Mouse (Mus musculus) midbrain, embryonic 14.5 days (tissue): Measurements from ENCODE around the gene Ccdc162. TPM values are rescaled to one million over a fixed set of nuclear protein-coding genes. Genes with fewer than 3 reads are reported as not detected.

ENCODE experiments used
- ATAC-seq: fragments of 200-750 bp; cut with Nextera tagmentation; 2 replicates; pipeline ENCODE4 v1.8.0; 2017; ENCODE audit warnings: moderate number of reproducible peaks, moderate library complexity; ENCODE audit not compliant: low FRiP score, low TSS enrichment
- DNase-seq: peaks from one replicate; pipeline ENCODE4 v3.0.0-alpha.2; 2015
- H3K27ac ChIP-seq: fragments of 300-500 bp; sonication (generic); replicated peaks from 2 replicates; pipeline ENCODE4 v1.5.1; 2014; ENCODE audit warnings: mild to moderate bottlenecking, low read depth, low read length, moderate library complexity
- H3K27me3 ChIP-seq: fragments of 300-500 bp; sonication (generic); 2 replicates; pipeline ENCODE4 v1.6.1; 2014; ENCODE audit warnings: low read length, control low read depth, mixed read lengths; ENCODE audit not compliant: control insufficient read depth, insufficient read depth
- H3K36me3 ChIP-seq: fragments of 300-500 bp; sonication (generic); 2 replicates; pipeline ENCODE4 v1.6.1; 2014; ENCODE audit warnings: low read length, control low read depth; ENCODE audit not compliant: control insufficient read depth, insufficient read depth
- H3K4me1 ChIP-seq: fragments of 300-500 bp; sonication (generic); 2 replicates; pipeline ENCODE4 v1.6.1; 2014; ENCODE audit warnings: mild to moderate bottlenecking, antibody characterized with exemption, low read length, control low read depth; ENCODE audit not compliant: control insufficient read depth, insufficient read depth
- H3K4me2 ChIP-seq: fragments of 300-500 bp; sonication (generic); 2 replicates; pipeline ENCODE4 v1.6.1; 2014; ENCODE audit warnings: mild to moderate bottlenecking, low read length, moderate library complexity
- H3K4me3 ChIP-seq: fragments of 300-500 bp; sonication (generic); replicated peaks from 2 replicates; pipeline ENCODE4 v1.5.1; 2014; ENCODE audit warnings: low read depth, low read length
- H3K9ac ChIP-seq: fragments of 300-500 bp; sonication (generic); replicated peaks from 2 replicates; pipeline ENCODE4 v1.6.1; 2014; ENCODE audit warnings: mild to moderate bottlenecking, low read length, moderate library complexity
- H3K9me3 ChIP-seq: fragments of 300-500 bp; sonication (generic); 2 replicates; pipeline ENCODE4 v1.6.1; 2016; ENCODE audit warnings: low read length, control low read depth, mixed read lengths; ENCODE audit not compliant: control insufficient read depth
- WGBS: fragments of 180-500 bp; shearing (Covaris S2); extraction: QIAGEN DNeasy Blood & Tissue Kit; methylation state at CpG from one replicate; pipeline ENCODE4 v1.1.7; 2014; 5-methylcytosine and 5-hydroxymethylcytosine counted together
- polyA plus RNA-seq: library from polyadenylated mRNA; unstranded; fragments of >200 nt; fragmentation: Nextera tagmentation; extraction: Ambion mirVana; gene quantifications from 2 replicates; pipeline ENCODE4 v1.2.1, GENCODE M21; 2014

Gene Ccdc162
- polyA plus RNA-seq, 1 experiment from 2014 or later: 0.26 TPM

DNA sequence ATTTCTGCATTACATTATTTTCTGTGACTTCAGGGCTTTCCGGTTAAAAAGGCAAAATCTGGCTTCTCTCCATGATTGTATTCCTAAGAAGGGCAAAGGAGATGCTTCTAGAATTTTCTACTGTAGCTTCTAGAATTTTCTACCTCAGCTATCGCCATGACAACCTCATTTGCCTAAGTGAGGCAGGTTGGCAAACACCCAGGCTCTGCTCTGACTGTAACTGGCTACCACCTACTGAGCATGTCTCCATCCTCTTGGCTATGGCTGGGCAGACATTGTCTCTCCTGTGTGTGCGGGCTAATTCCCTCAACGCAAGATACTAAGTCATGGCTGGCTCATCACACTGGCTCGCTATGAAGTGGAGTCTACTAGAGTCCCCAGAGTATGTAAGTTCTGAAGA, 30.1 kb upstream of the Ccdc162 start:
- WGBS: 90% methylated on average over 5 of the region's 5 CpGs
- DNase-seq: peak; percentile 29
- no peak for ATAC-seq

DNA sequence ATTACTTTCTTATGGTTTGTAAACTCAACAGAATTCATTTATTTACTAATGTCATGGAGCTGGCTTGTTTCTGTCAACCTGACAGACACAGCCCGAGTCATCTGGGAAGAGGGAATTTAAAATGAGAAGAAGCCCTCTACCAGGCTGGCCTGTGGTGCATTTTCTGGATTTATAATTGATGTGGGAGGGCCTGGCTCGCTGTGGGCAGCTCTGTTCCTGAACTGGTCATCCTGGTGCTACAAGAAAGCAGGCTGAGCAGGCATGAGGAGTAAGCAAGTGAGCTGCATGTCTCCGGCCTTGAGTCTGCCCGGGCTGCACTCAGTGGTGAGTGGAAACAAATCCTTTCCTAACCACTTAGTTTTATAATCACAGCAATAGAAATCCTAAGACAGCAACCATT, 27.6 kb upstream of the Ccdc162 start:
- Histone ChIP-seq H3K9me3 (no peaks in the 10 kb centered on the region), H3K4me1 (no peaks in the 10 kb centered on the region), H3K9ac (no peak overlapping the region), H3K4me3 (no peak overlapping the region), H3K27me3 (no peaks in the 10 kb centered on the region), H3K36me3 (no peaks in the 10 kb centered on the region), H3K27ac (no peak overlapping the region), H3K4me2 (no peak overlapping the region)
- WGBS: 79% methylated on average over 4 of the region's 4 CpGs
- DNase-seq (no peak), ATAC-seq (no peak)

More for the DNA sequence above, 30.1 kb upstream of the Ccdc162 start:
- Histone ChIP-seq H3K4me2 (no peak overlapping the region), H3K4me3 (no peak overlapping the region), H3K36me3 (no peaks in the 10 kb centered on the region), H3K27ac (no peak overlapping the region), H3K9me3 (no peaks in the 10 kb centered on the region), H3K4me1 (no peaks in the 10 kb centered on the region), H3K9ac (no peak overlapping the region), H3K27me3 (no peaks in the 10 kb centered on the region)

DNA sequence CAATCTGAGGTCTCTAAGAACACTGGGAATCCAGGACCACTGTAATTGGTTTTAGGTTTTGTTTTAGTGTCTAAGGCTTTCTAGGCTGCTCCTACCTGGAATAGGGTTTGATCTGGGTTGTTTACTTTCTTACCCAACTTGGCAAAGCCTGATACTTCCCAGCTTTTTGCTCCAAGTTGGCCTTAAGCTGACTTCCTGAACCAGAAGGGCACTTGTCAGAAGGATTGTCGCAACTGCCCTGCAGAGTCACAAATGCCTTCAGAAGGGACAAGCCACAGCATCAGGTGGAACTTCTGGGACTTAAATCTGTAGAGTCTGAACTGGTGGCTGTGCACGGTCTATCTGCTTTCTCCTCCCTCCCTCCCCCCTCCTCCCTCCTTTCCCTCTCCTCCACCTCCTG, 23.8 kb upstream of the Ccdc162 start:
- H3K4me1 ChIP-seq: 0 out of 2 replicates have a peak, but pooled peaks cover 3% of the 10 kb centered on the region
- ATAC-seq (no peak), DNase-seq (no peak)
- H3K9me3 ChIP-seq: no peaks in the 10 kb centered on the region
- no peak overlapping the region for H3K4me2 ChIP-seq
- no peaks in the 10 kb centered on the region for H3K27me3 ChIP-seq
- 0 out of 2 replicates have a peak, but pooled peaks cover 5% of the 10 kb centered on the region for H3K36me3 ChIP-seq
- H3K27ac ChIP-seq: no peak overlapping the region
- no peak overlapping the region for H3K4me3 ChIP-seq
- WGBS: 87% methylated on average over 2 of the region's 2 CpGs
- no peak overlapping the region for H3K9ac ChIP-seq

DNA sequence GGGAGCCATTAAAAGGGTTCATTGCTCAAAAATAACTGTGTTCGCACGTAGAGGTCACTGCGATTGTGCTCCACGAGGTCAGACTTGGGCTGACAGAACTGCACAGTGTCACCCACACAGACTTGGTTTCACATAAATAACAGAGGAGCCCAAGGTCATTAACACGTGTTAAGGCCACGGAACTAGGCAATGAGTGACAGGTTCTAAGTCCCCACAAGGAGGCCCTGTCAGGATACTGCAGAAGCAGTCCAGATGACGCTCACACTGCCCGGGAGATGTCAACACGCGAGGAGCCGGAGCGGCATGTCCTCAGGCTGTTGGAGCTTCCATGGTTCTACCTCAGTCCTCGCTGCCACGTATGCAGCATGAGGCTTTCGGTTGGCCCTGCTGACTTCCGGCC, 20.8 kb upstream of the Ccdc162 start:
- ATAC-seq (no peak), DNase-seq (no peak)
- no peak overlapping the region for H3K9ac ChIP-seq
- H3K4me3 ChIP-seq: no peak overlapping the region
- 98% methylated on average over 16 of the region's 16 CpGs for WGBS
- 0 out of 2 replicates have a peak, but pooled peaks cover 3% of the 10 kb centered on the region for H3K4me1 ChIP-seq
- no peak overlapping the region for H3K27ac ChIP-seq
- no peaks in the 10 kb centered on the region for H3K9me3 ChIP-seq
- H3K4me2 ChIP-seq: no peak overlapping the region
- H3K27me3 ChIP-seq: no peaks in the 10 kb centered on the region
- H3K36me3 ChIP-seq: 0 out of 2 replicates have a peak, but pooled peaks cover 5% of the 10 kb centered on the region

DNA sequence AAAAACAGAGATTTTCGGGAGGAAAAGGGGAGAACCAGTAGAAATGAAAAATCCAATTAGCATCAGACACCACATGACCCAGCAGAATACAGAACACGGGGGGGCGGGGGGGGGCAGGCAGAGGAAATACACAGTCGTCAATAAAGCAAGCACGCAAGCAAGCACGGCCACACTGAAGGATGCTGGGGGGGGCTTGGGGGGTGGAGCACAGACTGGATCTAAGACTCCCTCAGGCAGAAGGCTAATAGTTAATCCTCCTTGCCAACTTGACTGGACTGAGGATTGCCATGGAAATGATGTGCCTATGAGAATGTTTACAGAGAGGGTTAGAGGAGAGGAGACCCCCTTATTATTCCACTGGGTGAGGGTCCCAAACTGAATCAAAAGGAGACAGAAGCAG, 19.0 kb upstream of the Ccdc162 start:
- H3K4me3 ChIP-seq: no peak overlapping the region
- no peak overlapping the region for H3K4me2 ChIP-seq
- ATAC-seq (no peak), DNase-seq (peak; percentile 12)
- 50% methylated on average over 6 of the region's 6 CpGs for WGBS
- no peak overlapping the region for H3K27ac ChIP-seq
- no peak overlapping the region for H3K9ac ChIP-seq
- H3K36me3 ChIP-seq: 0 out of 2 replicates have a peak, but pooled peaks cover 5% of the 10 kb centered on the region
- no peaks in the 10 kb centered on the region for H3K9me3 ChIP-seq
- no peaks in the 10 kb centered on the region for H3K27me3 ChIP-seq
- H3K4me1 ChIP-seq: 0 out of 2 replicates have a peak, but pooled peaks cover 3% of the 10 kb centered on the region

DNA sequence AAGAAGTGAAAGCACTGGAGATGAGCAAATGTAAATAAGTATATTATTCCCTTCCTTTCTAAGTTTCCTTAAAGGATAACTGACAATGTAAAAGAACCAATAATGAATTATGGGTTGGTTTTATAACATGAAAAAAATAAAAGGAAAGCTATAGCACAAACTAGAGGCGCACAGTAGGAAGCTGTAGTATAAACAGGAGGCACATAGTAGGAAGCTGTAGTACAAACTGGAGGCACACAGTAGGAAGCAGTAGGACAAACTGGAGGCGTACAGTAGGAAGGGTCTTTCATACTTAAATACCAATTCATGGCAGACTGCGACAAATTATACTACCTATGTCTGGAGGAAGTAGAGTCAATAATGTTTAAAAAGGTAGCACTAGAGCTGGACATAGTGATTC, 16.8 kb upstream of the Ccdc162 start:
- Histone ChIP-seq H3K9me3 (no peaks in the 10 kb centered on the region), H3K4me3 (no peak overlapping the region), H3K4me2 (no peak overlapping the region), H3K9ac (no peak overlapping the region), H3K36me3 (0 out of 2 replicates have a peak, but pooled peaks cover 5% of the 10 kb centered on the region), H3K4me1 (0 out of 2 replicates have a peak, but pooled peaks cover 3% of the 10 kb centered on the region), H3K27ac (no peak overlapping the region), H3K27me3 (no peaks in the 10 kb centered on the region)
- 97% methylated on average over 3 of the region's 3 CpGs for WGBS
- ATAC-seq: no peak
- DNase-seq: no peak

DNA sequence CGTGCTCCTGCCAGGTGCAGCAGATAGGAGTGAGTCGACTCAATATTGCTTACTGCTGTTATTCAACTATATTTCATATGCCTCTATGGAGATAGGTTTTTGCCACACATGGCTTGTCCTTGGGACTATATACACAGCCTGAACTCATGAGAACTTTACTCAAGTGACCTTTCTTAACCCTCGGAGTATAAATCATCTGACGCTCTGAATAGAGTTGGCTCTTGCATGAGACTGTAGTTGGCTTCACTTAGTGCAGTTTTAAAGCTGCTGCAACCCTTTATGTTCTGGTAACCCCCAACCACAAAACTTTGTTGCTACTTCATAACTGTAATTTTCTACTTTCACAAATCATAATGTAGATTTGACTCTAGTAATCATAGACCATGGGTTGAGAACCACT, 15.5 kb upstream of the Ccdc162 start:
- H3K27ac ChIP-seq: no peak overlapping the region

DNA sequence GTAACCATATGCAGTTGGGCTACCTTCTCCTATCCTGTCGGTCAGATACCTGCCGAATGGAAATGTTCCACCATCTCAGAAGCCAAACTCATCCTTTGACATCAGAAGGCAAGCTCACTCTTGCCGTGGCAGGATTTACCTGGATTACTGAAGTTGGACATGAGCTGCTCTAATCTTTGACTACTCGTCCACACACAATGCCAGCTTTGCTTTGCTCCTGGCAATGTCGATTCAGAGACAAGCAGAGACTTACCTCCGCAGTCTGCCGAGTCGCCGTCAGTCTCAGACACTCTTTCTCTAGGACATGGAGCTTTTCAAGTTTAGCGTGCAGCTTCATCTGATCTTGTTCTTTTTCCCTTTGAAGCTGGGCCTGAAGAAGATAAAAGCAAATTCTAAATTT, 14.3 kb upstream of the Ccdc162 start:
- no peaks in the 10 kb centered on the region for H3K9me3 ChIP-seq
- WGBS: 91% methylated on average over 10 of the region's 10 CpGs
- H3K4me2 ChIP-seq: no peak overlapping the region
- H3K4me3 ChIP-seq: no peak overlapping the region
- H3K9ac ChIP-seq: no peak overlapping the region
- H3K27ac ChIP-seq: no peak overlapping the region
- DNase-seq (no peak), ATAC-seq (no peak)
- 0 out of 2 replicates have a peak, but pooled peaks cover 4% of the 10 kb centered on the region for H3K36me3 ChIP-seq
- H3K4me1 ChIP-seq: 0 out of 2 replicates have a peak, but pooled peaks cover 3% of the 10 kb centered on the region
- H3K27me3 ChIP-seq: no peaks in the 10 kb centered on the region

More for the DNA sequence above, 15.5 kb upstream of the Ccdc162 start:
- Histone ChIP-seq H3K4me3 (no peak overlapping the region), H3K4me1 (0 out of 2 replicates have a peak, but pooled peaks cover 3% of the 10 kb centered on the region), H3K9ac (no peak overlapping the region), H3K9me3 (no peaks in the 10 kb centered on the region), H3K4me2 (no peak overlapping the region), H3K36me3 (0 out of 2 replicates have a peak, but pooled peaks cover 4% of the 10 kb centered on the region), H3K27me3 (no peaks in the 10 kb centered on the region)
- whole genome bisulfite sequencing: 93% methylated on average over 4 of the region's 4 CpGs
- DNase-seq: no peak
- ATAC-seq: no peak

DNA sequence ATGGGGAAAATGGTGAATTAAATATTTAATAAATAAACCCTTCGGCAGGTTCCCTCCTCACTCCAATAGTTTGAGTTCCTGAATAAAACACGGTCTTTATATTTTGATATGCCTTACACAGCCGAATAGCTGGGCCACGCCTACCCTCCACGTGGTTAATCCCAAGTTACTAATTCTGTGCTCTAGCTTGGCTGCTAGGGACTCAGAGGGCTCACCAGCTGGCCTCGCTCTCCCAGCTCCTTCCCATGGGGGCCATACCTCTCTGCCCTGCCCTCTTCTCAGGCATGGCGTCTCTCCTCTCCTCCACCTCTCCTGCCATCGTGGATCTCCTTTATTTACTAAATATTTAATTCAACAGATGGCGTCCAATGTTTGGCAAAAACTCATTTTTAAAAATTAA, 9.8 kb upstream of the Ccdc162 start:
- DNase-seq (no peak), ATAC-seq (no peak)
- Histone ChIP-seq H3K27me3 (no peaks in the 10 kb centered on the region), H3K36me3 (0 out of 2 replicates have a peak, but pooled peaks cover 4% of the 10 kb centered on the region), H3K27ac (no peak overlapping the region), H3K4me2 (no peak overlapping the region), H3K9ac (no peak overlapping the region), H3K4me1 (no peaks in the 10 kb centered on the region), H3K9me3 (no peaks in the 10 kb centered on the region), H3K4me3 (no peak overlapping the region)
- 82% methylated on average over 9 of the region's 9 CpGs for WGBS
